Mouse (Mus musculus) adrenal gland, postnatal 36 days (tissue): ENCODE data around the gene Akr1c18. TPM values are rescaled to one million over a fixed set of nuclear protein-coding genes. Genes with fewer than 3 reads are reported as not detected.
"Not testable (repeated sequence)": the region's sequence is repeated elsewhere in the genome, so short reads cannot be mapped to it uniquely, and the experiment has no call there.

Source experiments
- DNase-seq, 2 experiments: peaks; one replicate each; pipeline ENCODE4 v3.0.0; 2021; ENCODE audit warnings: mixed read lengths in 1 of 2
- long read RNA-seq, 2 experiments: library from polyadenylated mRNA; stranded (forward); transcript quantifications; one replicate each; pipeline ENCODE4 v2.0.0; 2021; ENCODE audit warnings: borderline sequencing depth in 2 of 2
- total RNA-seq, 2 experiments: library from RNA; stranded (reverse); gene quantifications; 2 replicates each; pipeline ENCODE4 v1.2.3; 2021

Akr1c18 gene
- total RNA-seq: 1,000 to 10,000 TPM in 1 of 2 experiments, 1 to 10 TPM in 1; 5.3 to 6,001 TPM
- long read RNA-seq, experiment 1, transcript Akr1c18-201 (9 exons, 1,200 nt): major isoform, 6,503 of 8,239 reads
- long read RNA-seq, experiment 1, transcript Akr1c18-202 (8 exons, 1,103 nt): minor isoform, 238 of 8,239 reads
- long read RNA-seq, experiment 1, partial matches to known transcripts: 1,382 of 8,239 reads
- long read RNA-seq, experiment 1, other reads (novel, unspliced or antisense): 116 of 8,239 reads
- long read RNA-seq, experiment 2: 0 reads

- DNase-seq: peak; percentile 2 to 59
Observed at GRCm38 (mm10) chr13:4150518-4150917, at the start of gene Akr1c18. Gene Akr1c18, minus strand, starts transcription at chr13:4150654.

GRCm38 (mm10) chr13:4192511-4192910 lies 42.1 kb upstream of the Akr1c18 start:
- no peak for DNase-seq

- DNase-seq: peak in 1 of 2 experiments; percentile 14
Observed at GRCm38 (mm10) chr13:4190904-4191303, 40.5 kb upstream of the Akr1c18 start, which contains the start of gene Akr1c13. Gene Akr1c13, plus strand, starts transcription at chr13:4191150.

GRCm38 (mm10) chr13:4188174-4188573 lies 37.7 kb upstream of the Akr1c18 start:
- peak in 1 of 2 experiments; percentile 15 for DNase-seq

GRCm38 (mm10) chr13:4186641-4187411 lies 36.4 kb upstream of the Akr1c18 start:
- DNase-seq: peak; percentile 25 to 39

GRCm38 (mm10) chr13:4183116-4183515 lies 32.7 kb upstream of the Akr1c18 start:
- DNase-seq: no peak

GRCm38 (mm10) chr13:4181321-4181720 lies 30.9 kb upstream of the Akr1c18 start:
- not testable (repeated sequence) for DNase-seq

- no peak for DNase-seq
Observed at GRCm38 (mm10) chr13:4172978-4173377, 22.5 kb upstream of the Akr1c18 start.

GRCm38 (mm10) chr13:4168006-4168405 lies 17.6 kb upstream of the Akr1c18 start:
- DNase-seq: no peak

GRCm38 (mm10) chr13:4155286-4155685 lies 4.8 kb upstream of the Akr1c18 start:
- no peak for DNase-seq

- DNase-seq: no peak
Observed at GRCm38 (mm10) chr13:4153593-4153992, 3.1 kb upstream of the Akr1c18 start.

- DNase-seq: no peak
Observed at GRCm38 (mm10) chr13:4152908-4153307, 2.5 kb upstream of the Akr1c18 start.

- DNase-seq: no peak
Observed at GRCm38 (mm10) chr13:4144261-4144660, 6.2 kb downstream of the Akr1c18 start.

GRCm38 (mm10) chr13:4133070-4133469 lies 17.4 kb downstream of the Akr1c18 start:
- DNase-seq: peak; percentile 40 to 49

- DNase-seq: no peak
Observed at GRCm38 (mm10) chr13:4131721-4132120, 18.7 kb downstream of the Akr1c18 start.

- no peak for DNase-seq
Observed at GRCm38 (mm10) chr13:4131317-4131716, 19.1 kb downstream of the Akr1c18 start.

- peak; percentile 30 to 60 for DNase-seq
Observed at GRCm38 (mm10) chr13:4129100-4129499, 21.4 kb downstream of the Akr1c18 start.

GRCm38 (mm10) chr13:4125846-4126245 lies 24.6 kb downstream of the Akr1c18 start:
- DNase-seq: not testable (repeated sequence)

GRCm38 (mm10) chr13:4124471-4124870 lies 26.0 kb downstream of the Akr1c18 start:
- DNase-seq: not testable (repeated sequence)

- no peak for DNase-seq
Observed at GRCm38 (mm10) chr13:4123146-4123545, 27.3 kb downstream of the Akr1c18 start.

GRCm38 (mm10) chr13:4119181-4119904 lies 31.1 kb downstream of the Akr1c18 start:
- no peak for DNase-seq
